In the genomic region with DNA sequence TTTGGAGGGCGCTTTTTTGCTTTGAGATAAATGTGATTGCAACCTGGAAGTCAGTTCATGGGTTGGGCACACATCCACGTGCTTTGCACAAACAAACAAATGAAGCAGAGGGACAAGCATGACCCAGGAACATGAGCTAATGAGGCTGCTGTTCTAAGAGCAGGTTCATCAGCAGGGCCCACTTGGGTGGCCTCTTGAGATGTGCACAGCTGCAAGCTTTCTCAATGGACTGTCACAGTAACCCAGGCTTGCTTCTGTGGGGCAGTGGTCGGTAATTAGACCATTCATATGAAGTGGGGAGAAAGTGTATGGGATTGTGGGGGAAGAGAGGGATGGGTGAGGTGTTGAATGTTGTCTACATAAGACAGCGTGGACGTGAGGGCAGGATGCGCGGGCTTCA, we compare ENCODE assay signal across 27 mouse cellular contexts. TPM values are rescaled to one million over a fixed set of nuclear protein-coding genes. Genes with fewer than 3 reads are reported as not detected.
DNase-seq lines count a peak whose midpoint lies in the region; ATAC-seq and TF ChIP-seq lines count a peak whose summit lies in the region.
"Had no signal": no experiment of that assay in that cellular context is flagged by ENCODE, and none has a peak within 500 bp of the region (broad histone marks: within the 10 kb centered on the region; RNA-seq: fewer than 3 reads in every experiment).

No protein-coding gene starts in this region.

- H3K9me3 ChIP-seq in kidney, embryonic 16.5 days (ENCODE audit: low read length), result no peaks in the 10 kb centered on the region
- H3K9me3 ChIP-seq: embryonic facial prominence, embryonic 12.5 days; embryonic facial prominence, embryonic 15.5 days; forebrain, embryonic 13.5 days; hindbrain, embryonic 10.5 days; hindbrain, embryonic 13.5 days had no signal

- no peak overlapping the region for H3K9ac ChIP-seq in kidney, embryonic 16.5 days (replicated peaks; ENCODE audit: low read length)
- H3K9ac ChIP-seq: embryonic facial prominence, embryonic 12.5 days; embryonic facial prominence, embryonic 15.5 days; forebrain, embryonic 13.5 days; hindbrain, embryonic 13.5 days had no signal

- H3K4me2 ChIP-seq in kidney, embryonic 16.5 days (replicated peaks; ENCODE audit: low read depth, low read length), result no peak overlapping the region
- H3K4me2 ChIP-seq: embryonic facial prominence, embryonic 12.5 days; embryonic facial prominence, embryonic 15.5 days; forebrain, embryonic 13.5 days; heart, embryonic 11.5 days; hindbrain, embryonic 13.5 days had no signal

- no peaks in the 10 kb centered on the region for H3K4me1 ChIP-seq in kidney, embryonic 16.5 days (ENCODE audit: insufficient read depth, low read length)
- no peaks in the 10 kb centered on the region for H3K4me1 ChIP-seq in kidney, adult 2 months (ENCODE audit: control insufficient read depth, insufficient read depth, low read length)
- H3K4me1 ChIP-seq: embryonic facial prominence, embryonic 12.5 days; embryonic facial prominence, embryonic 15.5 days; forebrain, embryonic 13.5 days; hindbrain, embryonic 13.5 days had no signal

- no peak overlapping the region for H3K4me3 ChIP-seq in kidney, embryonic 16.5 days (ENCODE audit: low read length)
- H3K4me3 ChIP-seq in kidney, adult 2 months (ENCODE audit: insufficient read depth, low read depth, low read length), result no peak overlapping the region
- H3K4me3 ChIP-seq: embryonic facial prominence, embryonic 12.5 days; embryonic facial prominence, embryonic 15.5 days; forebrain, embryonic 13.5 days; hindbrain, embryonic 10.5 days; hindbrain, embryonic 13.5 days had no signal

- H3K36me3 ChIP-seq in kidney, embryonic 16.5 days (ENCODE audit: insufficient read depth, low read length), result no peaks in the 10 kb centered on the region
- no peaks in the 10 kb centered on the region for H3K36me3 ChIP-seq in kidney, adult 2 months (ENCODE audit: control insufficient read depth, insufficient read depth, low read length)
- H3K36me3 ChIP-seq: embryonic facial prominence, embryonic 12.5 days; embryonic facial prominence, embryonic 15.5 days; hindbrain, embryonic 10.5 days; hindbrain, embryonic 13.5 days had no signal

- no peak for TF ChIP-seq POLR2A in kidney, adult 2 months (IDR thresholded peaks at IDR 0.05; ENCODE audit: low read depth, low read length)

- H3K27me3 ChIP-seq in kidney, embryonic 16.5 days (ENCODE audit: insufficient read depth, low read length), result no peaks in the 10 kb centered on the region
- no peaks in the 10 kb centered on the region for H3K27me3 ChIP-seq in kidney, adult 2 months (replicated peaks; ENCODE audit: control insufficient read depth, insufficient read depth, low read length)
- H3K27me3 ChIP-seq: embryonic facial prominence, embryonic 12.5 days; embryonic facial prominence, embryonic 15.5 days; forebrain, embryonic 13.5 days; hindbrain, embryonic 13.5 days had no signal

- peak; percentile 78; the same call in 1 of the 2 replicates for ATAC-seq in kidney, embryonic 16.5 days (ENCODE audit: low FRiP score, low TSS enrichment)
- ATAC-seq: activated CD4-positive, CD25-positive, alpha-beta regulatory T cell, adult 4 months; forebrain, embryonic 13.5 days; forebrain, embryonic 16.5 days; hindbrain, embryonic 16.5 days had no signal

- DNase-seq in embryo, embryonic 10 days (ENCODE audit: low spot score), result peak; percentile 6
- no peak for DNase-seq in embryo, embryonic 9.5 days (ENCODE audit: extremely low spot score)
- peak; percentile 23 for DNase-seq in heart, adult 11 months
- no peak for DNase-seq in heart, postnatal 4 days
- no peak for DNase-seq in kidney, adult 2 months
- peak; percentile 89 for DNase-seq in retina, postnatal 1 day
- DNase-seq in layer of hippocampus, postnatal 10 days (ENCODE audit: low spot score in 2 of 2), result no peak
- DNase-seq: adrenal gland, adult 8-10 months; adrenal gland, postnatal 25 days; cerebellum, adult 11-12 months; cerebellum, adult 8-10 months; cerebellum, postnatal 10 days; cerebellum, postnatal 36 days; gastrocnemius, postnatal 10 days; gastrocnemius, postnatal 36 days had no signal

- no peak for TF ChIP-seq CTCF in kidney, adult 2 months (conservative IDR thresholded peaks at IDR 0.05; ENCODE audit: insufficient read depth, insufficient read length, low read depth, low read length)

- H3K27ac ChIP-seq in kidney, embryonic 16.5 days (ENCODE audit: low read length), result no peak overlapping the region
- no peak overlapping the region for H3K27ac ChIP-seq in kidney, adult 2 months (ENCODE audit: insufficient read depth, low read depth, low read length)
- H3K27ac ChIP-seq: embryonic facial prominence, embryonic 12.5 days; embryonic facial prominence, embryonic 15.5 days; forebrain, embryonic 13.5 days; hindbrain, embryonic 10.5 days; hindbrain, embryonic 13.5 days had no signal

- WGBS in kidney, embryonic 16.5 days, result 45% methylated on average over 7 of the region's 7 CpGs
- WGBS in kidney, adult 2 months, result 45% methylated on average over 7 of the region's 7 CpGs

RNA-seq across cellular contexts. Expression of a gene that starts 7.0 kb away (rescaled TPM):
- total RNA-seq in heart, postnatal 4 days (2021), result under 1 TPM; 0.77 to 0.83 TPM
- polyA plus RNA-seq in kidney, embryonic 16.5 days (2015; fragmentation: Nextera tagmentation; extraction: Ambion mirVana), result not detected in 2 replicates
- polyA plus RNA-seq in kidney, adult 2 months (2012; rRNA removed), result not detected in 2 replicates
- total RNA-seq in layer of hippocampus, postnatal 10 days (2021), result under 1 TPM; 0.11 to 0.32 TPM
- total RNA-seq: adrenal gland, adult 8-10 months; adrenal gland, postnatal 25 days; gastrocnemius, adult 18-20 months; gastrocnemius, postnatal 10 days; gastrocnemius, postnatal 36 days; granulocyte monocyte progenitor cell, adult 5-6 weeks had no signal
- polyA plus RNA-seq: forebrain, embryonic 13.5 days; forebrain, embryonic 16.5 days had no signal

Comparison
In these comparisons a context has a peak if more than half of its experiments do, and no peak if none do; other contexts are left out.
1. DNase-seq: peak in embryo, embryonic 10 days (single experiment), heart, adult 11 months (single experiment) and retina, postnatal 1 day (single experiment); none in embryo, embryonic 9.5 days (single experiment), heart, postnatal 4 days (single experiment), kidney, adult 2 months (single experiment) and layer of hippocampus, postnatal 10 days (0 of 2).